Mouse (Mus musculus) layer of hippocampus, adult 9-10 months (tissue): ENCODE measurements around the gene Glp2r.

ENCODE experiments used
- DNase-seq: peaks from one replicate; pipeline ENCODE4 v3.0.0; 2022; ENCODE audit warnings: low spot score

The Glp2r gene

DNA sequence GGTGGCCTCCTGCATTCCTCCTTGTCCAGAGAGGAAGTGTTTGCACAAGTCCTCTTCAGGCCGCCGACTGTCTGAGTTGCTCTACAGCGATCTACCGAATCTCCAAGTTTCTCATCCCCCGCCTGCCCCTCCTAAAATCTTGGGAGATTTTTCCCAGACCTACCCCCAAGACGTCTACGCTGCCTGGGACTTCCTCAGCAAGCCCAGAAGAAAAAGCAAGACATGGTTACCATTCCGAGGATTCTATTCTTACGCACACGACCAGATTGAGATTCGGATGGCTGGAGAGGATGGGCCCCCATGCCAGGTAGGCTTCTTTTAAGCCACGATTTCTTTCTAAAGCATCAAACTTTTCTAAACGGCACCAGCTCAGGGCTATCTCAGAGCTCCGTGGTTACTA lies at the start of gene Glp2r:
Gene Glp2r (minus strand): TSS at position 101 of the 400 bp plus-strand sequence.
- DNase-seq = no peak

DNA sequence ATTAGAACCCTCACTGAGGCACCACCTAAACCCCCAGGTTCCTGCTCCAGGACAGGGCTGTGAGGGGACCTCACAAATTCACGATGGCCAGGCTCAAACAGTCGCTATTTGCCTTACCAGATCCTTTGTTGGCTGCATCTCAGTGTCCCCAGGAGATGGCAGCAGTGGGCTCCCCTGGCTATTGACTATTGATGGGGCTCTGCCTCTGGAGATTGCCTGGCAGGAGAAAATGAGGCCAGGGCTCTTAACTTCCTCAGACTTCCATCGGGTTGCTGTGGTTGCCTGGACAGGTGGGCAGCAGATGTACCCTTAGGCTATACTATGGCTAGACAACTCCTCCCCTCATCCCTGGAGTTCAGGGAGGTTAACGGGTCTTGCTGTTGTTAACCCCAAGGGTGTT lies 49.3 kb upstream of the Glp2r start:
- DNase-seq = no peak

DNA sequence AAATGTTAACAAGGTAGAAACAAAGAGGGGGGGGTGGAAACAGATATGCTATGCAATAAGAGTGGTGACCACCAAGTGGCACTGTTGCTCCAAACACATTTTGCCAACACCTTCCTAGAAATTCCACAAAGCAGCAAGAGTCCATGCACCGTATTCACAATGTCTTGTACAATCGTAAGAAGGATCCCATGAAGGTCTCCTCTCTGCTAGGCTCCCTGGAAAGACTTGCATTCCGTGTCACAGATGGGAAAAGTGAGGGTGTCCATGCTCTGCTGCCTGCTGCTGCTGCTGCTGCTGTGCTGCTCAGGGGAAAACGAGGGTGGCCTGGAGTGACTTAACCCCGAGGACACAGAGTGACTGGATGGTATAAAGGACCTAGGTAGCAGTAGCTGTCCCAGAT lies 48.7 kb upstream of the Glp2r start:
- DNase-seq = no peak

- DNase-seq = no peak
These were observed 40.6 kb upstream of the Glp2r start for GRCm38 (mm10) chr11:67811535-67811934.

DNA sequence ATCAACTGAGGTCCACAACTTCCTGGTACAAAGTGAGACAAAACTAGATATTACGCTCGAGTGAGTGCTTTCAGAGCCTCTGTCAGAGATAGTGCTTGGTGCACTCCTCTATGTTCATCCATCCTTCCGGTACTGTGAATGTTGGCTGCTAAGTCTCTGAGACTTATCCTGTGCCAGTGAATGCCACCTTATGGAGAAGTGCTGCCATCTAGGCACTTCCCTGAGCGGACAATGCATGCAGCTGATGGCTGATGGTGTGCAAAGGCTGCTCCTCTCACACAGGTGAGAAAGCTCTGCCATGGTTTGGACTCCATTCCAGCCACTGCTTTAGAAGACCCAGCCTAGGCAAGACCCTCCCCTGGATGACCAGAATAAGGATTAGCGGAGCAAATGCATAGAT lies 37.1 kb upstream of the Glp2r start:
- no peak for DNase-seq

DNA sequence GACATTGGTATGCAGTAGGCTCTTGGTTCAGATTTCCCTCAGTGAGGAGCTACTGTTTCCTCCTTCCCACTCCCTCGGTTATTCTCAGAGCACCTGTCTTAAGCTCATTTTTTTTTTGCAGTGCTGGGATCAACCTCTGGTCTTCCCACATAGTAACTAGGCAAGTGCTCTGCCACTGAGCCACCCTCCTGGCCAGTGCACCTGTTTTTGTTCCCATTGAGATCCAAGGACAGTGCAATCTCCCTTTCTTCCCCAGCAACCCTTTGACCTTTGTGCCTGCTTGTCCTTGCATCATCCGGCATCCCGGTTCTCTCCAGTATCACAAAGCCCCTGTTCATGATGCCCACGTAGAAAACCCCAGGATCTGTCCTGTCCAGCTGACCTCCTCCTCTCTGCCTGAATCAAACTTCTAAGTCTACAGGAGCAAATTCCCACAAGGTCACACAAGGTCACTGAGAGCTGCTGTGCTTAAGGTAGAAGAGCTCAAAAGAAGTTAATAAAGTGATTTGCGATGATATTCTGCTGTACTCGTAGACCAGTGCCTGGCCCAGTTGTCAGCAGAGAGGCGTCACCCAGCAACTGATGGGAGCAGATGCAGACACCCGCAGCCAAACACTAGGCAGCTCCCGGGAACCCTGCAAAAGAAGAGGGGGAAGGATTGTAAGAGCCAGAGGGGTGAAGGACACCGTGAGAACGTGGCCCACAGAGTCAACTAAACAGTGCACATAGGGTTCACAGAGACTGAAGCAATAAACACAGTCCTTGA lies 36.1 kb upstream of the Glp2r start:
- no peak for DNase-seq

GRCm38 (mm10) chr11:67805538-67805937 lies 34.6 kb upstream of the Glp2r start:
- DNase-seq = no peak

DNA sequence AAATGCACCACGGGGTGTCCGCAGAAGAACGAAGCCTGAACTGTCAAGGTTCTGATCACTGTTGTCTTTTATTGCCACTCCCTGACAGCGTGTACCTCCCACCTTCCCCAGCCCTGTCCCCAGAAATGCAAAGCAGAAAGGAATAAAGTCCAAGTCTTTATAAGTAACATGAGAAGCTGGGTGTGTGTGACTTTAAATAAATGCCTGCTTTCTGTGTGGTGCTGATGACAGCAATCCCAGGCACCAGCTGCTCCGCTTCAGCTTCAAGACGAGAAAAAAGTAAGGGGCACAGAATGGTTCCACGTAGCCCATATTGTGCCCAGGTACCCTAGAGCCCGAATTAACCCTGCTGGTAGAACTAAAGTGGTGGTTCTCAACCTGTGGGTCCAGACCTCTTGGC lies 30.2 kb upstream of the Glp2r start:
- DNase-seq = no peak

DNA sequence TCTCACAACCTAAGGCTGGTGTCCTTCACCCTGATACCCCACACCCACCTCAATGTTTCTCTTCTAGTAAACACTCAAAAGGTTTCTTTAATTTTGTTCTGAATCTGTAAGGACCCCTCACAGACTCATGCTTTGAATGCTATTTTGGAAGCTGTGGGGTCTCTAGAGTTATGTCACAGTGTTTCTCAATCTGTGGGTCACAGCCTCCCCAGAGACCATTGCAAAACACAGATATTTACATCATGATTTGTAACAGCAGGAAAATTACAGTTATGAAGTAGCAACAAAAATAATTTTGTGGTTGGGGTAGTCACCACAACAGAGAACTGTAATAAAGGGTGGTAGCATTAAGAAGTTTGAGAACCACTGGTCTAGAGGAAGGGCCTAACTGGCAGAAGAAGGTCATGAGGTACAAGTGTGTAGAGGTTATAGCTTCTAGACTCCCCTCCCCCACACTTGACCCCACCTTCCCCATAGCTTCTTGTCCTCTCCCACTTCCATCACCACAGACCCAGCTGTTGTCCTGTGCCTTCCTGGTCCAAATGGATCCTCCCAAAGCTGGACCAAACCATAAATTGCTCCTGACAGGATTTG lies 29.3 kb upstream of the Glp2r start:
- DNase-seq = no peak

DNA sequence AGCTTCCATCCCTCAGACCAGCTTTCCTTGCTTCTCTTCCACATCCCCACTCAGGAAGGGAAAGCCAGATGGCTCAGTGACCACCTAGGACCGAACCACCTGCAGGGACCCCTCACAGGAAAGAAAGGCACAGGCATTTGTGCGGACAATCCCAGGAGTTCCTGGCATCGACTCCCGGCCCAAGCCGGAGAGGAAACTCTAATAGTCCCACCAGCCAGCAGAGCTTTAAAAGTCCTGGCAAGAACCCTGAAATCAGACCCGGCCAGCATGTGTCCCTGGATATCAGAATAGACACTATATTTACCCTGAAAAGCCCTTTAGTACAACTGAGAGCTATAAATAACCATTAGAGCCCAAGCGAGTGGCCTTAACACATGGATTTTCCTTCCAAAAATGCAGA lies 27.0 kb upstream of the Glp2r start, which contains the start of gene Dhrs7c:
Gene Dhrs7c (plus strand): TSS at position 257 of the 400 bp plus-strand sequence.
- no peak for DNase-seq

GRCm38 (mm10) chr11:67790182-67790581 lies 19.2 kb upstream of the Glp2r start:
- DNase-seq = no peak

DNA sequence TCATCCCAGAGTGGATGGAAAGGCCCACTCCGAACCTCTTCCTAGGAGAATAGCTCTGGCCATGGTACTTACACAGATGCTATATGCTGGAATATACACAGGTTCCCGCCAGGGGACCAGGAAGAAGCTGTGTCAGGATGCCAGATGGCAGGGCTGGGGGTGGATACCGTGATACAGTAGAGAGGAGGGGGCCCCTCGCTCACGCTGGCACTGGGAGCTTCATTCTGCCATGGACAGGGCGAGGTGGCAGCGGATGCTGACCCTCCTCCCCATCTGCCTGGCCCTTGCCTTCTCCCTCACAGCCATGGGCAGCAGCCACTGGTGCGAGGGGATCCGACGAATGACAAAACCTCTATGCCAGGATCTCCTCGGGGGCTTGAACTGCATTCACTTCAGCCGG lies 3.4 kb upstream of the Glp2r start, which contains the start of gene Gsg1l2:
Gene Gsg1l2 (plus strand): TSS at position 230 of the 400 bp plus-strand sequence.
- DNase-seq = no peak

DNA sequence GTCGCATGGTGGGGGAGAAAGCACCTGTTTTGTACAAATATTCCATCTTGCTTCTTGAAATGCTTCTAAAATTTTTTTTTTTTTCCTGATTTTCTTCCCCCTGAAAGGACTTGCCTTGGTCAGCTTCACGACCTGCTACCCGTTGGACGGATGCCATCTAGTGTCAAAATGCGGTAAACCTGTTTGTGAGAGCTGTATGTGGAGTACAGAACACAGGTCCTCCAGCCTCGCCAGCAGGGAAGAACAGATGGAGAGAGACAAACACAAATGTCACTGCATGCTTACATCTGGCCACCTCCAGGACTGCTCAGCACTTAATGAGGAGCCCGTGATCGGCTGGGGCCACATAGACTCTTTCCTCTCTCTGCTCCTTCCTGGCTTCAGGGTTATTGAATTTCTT lies 1.6 kb upstream of the Glp2r start:
- peak; percentile 39 for DNase-seq

GRCm38 (mm10) chr11:67771691-67772090 lies 738 bp upstream of the Glp2r start:
- no peak for DNase-seq

- DNase-seq = no peak
These were observed 13.4 kb downstream of the Glp2r start for GRCm38 (mm10) chr11:67757373-67758167.

GRCm38 (mm10) chr11:67756287-67756686 lies 14.7 kb downstream of the Glp2r start:
- DNase-seq = no peak

GRCm38 (mm10) chr11:67741569-67741968 lies 29.4 kb downstream of the Glp2r start:
- no peak for DNase-seq

DNA sequence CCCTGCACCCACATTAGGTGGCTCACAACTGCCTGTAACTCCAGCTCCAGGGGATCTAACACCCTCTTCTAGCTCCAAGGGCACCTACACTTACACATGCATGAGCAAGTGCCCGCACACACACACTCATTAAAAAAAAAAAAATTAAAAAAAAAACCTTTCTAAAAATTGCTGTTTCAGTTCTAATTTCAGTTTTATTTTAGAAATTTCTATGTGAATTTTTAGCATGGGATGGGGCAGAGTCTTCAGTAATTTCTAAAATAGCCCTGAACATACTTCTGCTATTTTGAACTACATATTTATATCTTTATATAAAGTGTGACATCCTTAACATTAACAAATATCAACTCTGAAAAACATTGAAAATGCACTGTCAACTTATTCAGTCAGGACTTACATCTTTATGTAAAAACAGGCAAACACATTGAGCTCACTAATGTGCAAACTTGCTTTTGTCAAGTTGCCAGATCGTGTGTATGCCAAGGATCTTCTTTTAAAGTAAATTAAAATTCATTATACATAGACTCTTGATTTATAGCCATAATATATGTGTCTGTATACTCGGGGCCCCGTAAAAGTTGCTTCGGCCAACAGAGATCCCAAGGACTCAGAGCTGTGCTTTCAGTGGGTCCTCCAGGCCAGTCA lies 32.0 kb downstream of the Glp2r start:
- no peak for DNase-seq

GRCm38 (mm10) chr11:67738345-67738744 lies 32.6 kb downstream of the Glp2r start:
- DNase-seq = no peak

DNA sequence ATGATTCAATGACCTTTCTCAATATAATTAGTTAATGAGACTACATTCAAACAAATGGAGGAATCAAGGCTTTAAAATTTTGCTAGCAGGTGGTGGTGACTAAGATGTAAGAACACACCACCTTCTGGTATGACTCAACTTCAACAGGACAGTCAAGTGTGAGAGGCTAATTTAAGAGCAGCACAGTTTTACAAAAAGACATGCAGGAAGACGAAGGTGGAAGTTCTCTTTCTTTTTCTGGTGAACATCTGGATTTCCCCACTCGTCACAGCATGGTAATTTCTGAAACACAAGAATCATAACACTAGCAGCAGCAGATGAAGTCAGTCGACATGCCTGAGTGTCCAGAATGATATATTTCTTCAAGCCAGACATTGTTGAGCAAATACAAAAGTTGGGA lies 36.4 kb downstream of the Glp2r start:
- DNase-seq = no peak

GRCm38 (mm10) chr11:67733726-67734125 lies 37.2 kb downstream of the Glp2r start:
- no peak for DNase-seq

DNA sequence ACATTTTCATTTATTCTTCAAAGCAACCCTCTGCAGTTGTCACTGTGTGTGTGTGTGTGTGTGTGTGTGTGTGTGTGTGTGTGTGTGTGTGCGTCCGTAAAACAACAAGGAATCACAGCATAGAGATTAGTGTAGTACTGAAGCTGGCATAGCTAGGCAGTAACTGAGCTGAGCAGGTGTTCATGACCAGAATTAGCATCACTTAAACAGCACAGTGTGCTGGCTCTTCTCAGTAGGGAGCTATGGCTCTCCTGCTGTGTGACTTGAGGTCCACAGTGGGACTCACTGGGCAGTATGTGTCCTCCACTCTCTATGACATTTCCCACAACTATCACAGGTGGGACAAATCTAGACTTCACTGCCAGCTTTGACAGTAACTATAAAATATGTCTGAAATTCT lies 39.9 kb downstream of the Glp2r start:
- DNase-seq = no peak
